Mouse (Mus musculus): ENCODE results near the gene Dgkh. TPM values are rescaled to one million over a fixed set of nuclear protein-coding genes. Genes with fewer than 3 reads are reported as not detected.

The Dgkh gene
- polyA plus RNA-seq, 1 experiment from 2014 or later: 2.9 TPM

GRCm38 (mm10) chr14:78705616-78706015, 27.0 kb downstream of the Dgkh start:
- 78% methylated on average over 3 of the region's 3 CpGs for WGBS (ENCODE audit: insufficient replicate concordance)
- no peak for ATAC-seq (replicated peaks; ENCODE audit: insufficient number of reproducible peaks, low FRiP score, low TSS enrichment)
- Histone ChIP-seq H3K27ac (ENCODE audit: low read depth, low read length) (no peak overlapping the region), H3K9me3 (replicated peaks; ENCODE audit: control insufficient read depth, low read length) (no peaks in the 10 kb centered on the region), H3K9ac (ENCODE audit: low read depth, low read length) (no peak overlapping the region), H3K27me3 (ENCODE audit: control insufficient read depth, insufficient read depth, low read length) (no peaks in the 10 kb centered on the region), H3K4me1 (ENCODE audit: control insufficient read depth, insufficient read depth, low read length) (no peaks in the 10 kb centered on the region), H3K36me3 (ENCODE audit: control insufficient read depth, insufficient read depth, low read length) (no peaks in the 10 kb centered on the region), H3K4me2 (no peak overlapping the region), H3K4me3 (ENCODE audit: low read depth, low read length) (no peak overlapping the region)

- H3K36me3 ChIP-seq (ENCODE audit: control insufficient read depth, insufficient read depth, low read length): no peaks in the 10 kb centered on the region
- no peaks in the 10 kb centered on the region for H3K9me3 ChIP-seq (replicated peaks; ENCODE audit: control insufficient read depth, low read length)
- 82% methylated on average over 4 of the region's 4 CpGs for WGBS (ENCODE audit: insufficient replicate concordance)
- H3K4me1 ChIP-seq (ENCODE audit: control insufficient read depth, insufficient read depth, low read length): no peaks in the 10 kb centered on the region
- no peak overlapping the region for H3K9ac ChIP-seq (ENCODE audit: low read depth, low read length)
- no peak overlapping the region for H3K4me3 ChIP-seq (ENCODE audit: low read depth, low read length)
- H3K4me2 ChIP-seq: no peak overlapping the region
- H3K27me3 ChIP-seq (ENCODE audit: control insufficient read depth, insufficient read depth, low read length): no peaks in the 10 kb centered on the region
- no peak for ATAC-seq (replicated peaks; ENCODE audit: insufficient number of reproducible peaks, low FRiP score, low TSS enrichment)
- no peak overlapping the region for H3K27ac ChIP-seq (ENCODE audit: low read depth, low read length)
Measured at GRCm38 (mm10) chr14:78703989-78704388, 28.6 kb downstream of the Dgkh start.

GRCm38 (mm10) chr14:78703361-78703760, 29.2 kb downstream of the Dgkh start:
- Histone ChIP-seq H3K27ac (ENCODE audit: low read depth, low read length) (no peak overlapping the region), H3K4me3 (ENCODE audit: low read depth, low read length) (no peak overlapping the region), H3K9me3 (replicated peaks; ENCODE audit: control insufficient read depth, low read length) (no peaks in the 10 kb centered on the region), H3K36me3 (ENCODE audit: control insufficient read depth, insufficient read depth, low read length) (no peaks in the 10 kb centered on the region), H3K4me1 (ENCODE audit: control insufficient read depth, insufficient read depth, low read length) (no peaks in the 10 kb centered on the region), H3K27me3 (ENCODE audit: control insufficient read depth, insufficient read depth, low read length) (no peaks in the 10 kb centered on the region), H3K4me2 (no peak overlapping the region), H3K9ac (ENCODE audit: low read depth, low read length) (no peak overlapping the region)
- no peak for ATAC-seq (replicated peaks; ENCODE audit: insufficient number of reproducible peaks, low FRiP score, low TSS enrichment)
- 78% methylated on average over 6 of the region's 6 CpGs for WGBS (ENCODE audit: insufficient replicate concordance)

GRCm38 (mm10) chr14:78702048-78702447, 30.5 kb downstream of the Dgkh start:
- WGBS (ENCODE audit: insufficient replicate concordance): 82% methylated on average over 4 of the region's 4 CpGs

GRCm38 (mm10) chr14:78701501-78701900, 31.1 kb downstream of the Dgkh start:
- H3K4me1 ChIP-seq (ENCODE audit: control insufficient read depth, insufficient read depth, low read length): no peaks in the 10 kb centered on the region
- H3K4me3 ChIP-seq (ENCODE audit: low read depth, low read length): no peak overlapping the region
- no peaks in the 10 kb centered on the region for H3K36me3 ChIP-seq (ENCODE audit: control insufficient read depth, insufficient read depth, low read length)
- no peaks in the 10 kb centered on the region for H3K9me3 ChIP-seq (replicated peaks; ENCODE audit: control insufficient read depth, low read length)
- no peak overlapping the region for H3K4me2 ChIP-seq
- H3K27ac ChIP-seq (ENCODE audit: low read depth, low read length): no peak overlapping the region
- 73% methylated on average over 8 of the region's 8 CpGs for WGBS (ENCODE audit: insufficient replicate concordance)
- no peak for ATAC-seq (replicated peaks; ENCODE audit: insufficient number of reproducible peaks, low FRiP score, low TSS enrichment)
- H3K9ac ChIP-seq (ENCODE audit: low read depth, low read length): no peak overlapping the region
- H3K27me3 ChIP-seq (ENCODE audit: control insufficient read depth, insufficient read depth, low read length): no peaks in the 10 kb centered on the region

More at GRCm38 (mm10) chr14:78702048-78702447, 30.5 kb downstream of the Dgkh start:
- Histone ChIP-seq H3K4me3 (ENCODE audit: low read depth, low read length) (no peak overlapping the region), H3K27ac (ENCODE audit: low read depth, low read length) (no peak overlapping the region), H3K4me1 (ENCODE audit: control insufficient read depth, insufficient read depth, low read length) (no peaks in the 10 kb centered on the region), H3K9ac (ENCODE audit: low read depth, low read length) (no peak overlapping the region), H3K4me2 (no peak overlapping the region), H3K9me3 (replicated peaks; ENCODE audit: control insufficient read depth, low read length) (no peaks in the 10 kb centered on the region), H3K27me3 (ENCODE audit: control insufficient read depth, insufficient read depth, low read length) (no peaks in the 10 kb centered on the region), H3K36me3 (ENCODE audit: control insufficient read depth, insufficient read depth, low read length) (no peaks in the 10 kb centered on the region)
- ATAC-seq (replicated peaks; ENCODE audit: insufficient number of reproducible peaks, low FRiP score, low TSS enrichment): no peak

GRCm38 (mm10) chr14:78701087-78701486, 31.5 kb downstream of the Dgkh start:
- no peaks in the 10 kb centered on the region for H3K36me3 ChIP-seq (ENCODE audit: control insufficient read depth, insufficient read depth, low read length)
- H3K27me3 ChIP-seq (ENCODE audit: control insufficient read depth, insufficient read depth, low read length): no peaks in the 10 kb centered on the region
- H3K27ac ChIP-seq (ENCODE audit: low read depth, low read length): no peak overlapping the region
- H3K9ac ChIP-seq (ENCODE audit: low read depth, low read length): no peak overlapping the region
- WGBS (ENCODE audit: insufficient replicate concordance): 81% methylated on average over 9 of the region's 9 CpGs
- no peak overlapping the region for H3K4me2 ChIP-seq
- H3K4me1 ChIP-seq (ENCODE audit: control insufficient read depth, insufficient read depth, low read length): no peaks in the 10 kb centered on the region
- no peak overlapping the region for H3K4me3 ChIP-seq (ENCODE audit: low read depth, low read length)
- no peaks in the 10 kb centered on the region for H3K9me3 ChIP-seq (replicated peaks; ENCODE audit: control insufficient read depth, low read length)
- ATAC-seq (replicated peaks; ENCODE audit: insufficient number of reproducible peaks, low FRiP score, low TSS enrichment): no peak

GRCm38 (mm10) chr14:78699634-78700033, 32.9 kb downstream of the Dgkh start:
- Histone ChIP-seq H3K4me2 (no peak overlapping the region), H3K36me3 (ENCODE audit: control insufficient read depth, insufficient read depth, low read length) (no peaks in the 10 kb centered on the region), H3K4me3 (ENCODE audit: low read depth, low read length) (no peak overlapping the region), H3K27ac (ENCODE audit: low read depth, low read length) (no peak overlapping the region), H3K9ac (ENCODE audit: low read depth, low read length) (no peak overlapping the region), H3K4me1 (ENCODE audit: control insufficient read depth, insufficient read depth, low read length) (no peaks in the 10 kb centered on the region), H3K9me3 (replicated peaks; ENCODE audit: control insufficient read depth, low read length) (no peaks in the 10 kb centered on the region), H3K27me3 (ENCODE audit: control insufficient read depth, insufficient read depth, low read length) (no peaks in the 10 kb centered on the region)
- 81% methylated on average over 3 of the region's 3 CpGs for WGBS (ENCODE audit: insufficient replicate concordance)
- ATAC-seq (replicated peaks; ENCODE audit: insufficient number of reproducible peaks, low FRiP score, low TSS enrichment): no peak

- Histone ChIP-seq H3K27me3 (ENCODE audit: control insufficient read depth, insufficient read depth, low read length) (no peaks in the 10 kb centered on the region), H3K36me3 (ENCODE audit: control insufficient read depth, insufficient read depth, low read length) (no peaks in the 10 kb centered on the region), H3K4me3 (ENCODE audit: low read depth, low read length) (no peak overlapping the region), H3K9ac (ENCODE audit: low read depth, low read length) (no peak overlapping the region), H3K4me1 (ENCODE audit: control insufficient read depth, insufficient read depth, low read length) (no peaks in the 10 kb centered on the region), H3K9me3 (replicated peaks; ENCODE audit: control insufficient read depth, low read length) (no peaks in the 10 kb centered on the region), H3K27ac (ENCODE audit: low read depth, low read length) (no peak overlapping the region), H3K4me2 (no peak overlapping the region)
- 81% methylated on average over 5 of the region's 5 CpGs for WGBS (ENCODE audit: insufficient replicate concordance)
- no peak for ATAC-seq (replicated peaks; ENCODE audit: insufficient number of reproducible peaks, low FRiP score, low TSS enrichment)
Measured at GRCm38 (mm10) chr14:78699196-78699595, 33.4 kb downstream of the Dgkh start.

GRCm38 (mm10) chr14:78694121-78694520, 38.5 kb downstream of the Dgkh start:
- Histone ChIP-seq H3K4me1 (ENCODE audit: control insufficient read depth, insufficient read depth, low read length) (no peaks in the 10 kb centered on the region), H3K4me3 (ENCODE audit: low read depth, low read length) (no peak overlapping the region), H3K9ac (ENCODE audit: low read depth, low read length) (no peak overlapping the region), H3K27me3 (ENCODE audit: control insufficient read depth, insufficient read depth, low read length) (no peaks in the 10 kb centered on the region), H3K4me2 (no peak overlapping the region), H3K9me3 (replicated peaks; ENCODE audit: control insufficient read depth, low read length) (no peaks in the 10 kb centered on the region), H3K36me3 (ENCODE audit: control insufficient read depth, insufficient read depth, low read length) (no peaks in the 10 kb centered on the region), H3K27ac (ENCODE audit: low read depth, low read length) (no peak overlapping the region)
- no peak for ATAC-seq (replicated peaks; ENCODE audit: insufficient number of reproducible peaks, low FRiP score, low TSS enrichment)
- WGBS (ENCODE audit: insufficient replicate concordance): 91% methylated on average over 8 of the region's 8 CpGs
